Comparison of ENCODE assay signal across 14 mouse cellular contexts in genomic region chr5:123599319-123599718, GRCm38 (mm10). TPM values are rescaled to one million over a fixed set of nuclear protein-coding genes. Genes with fewer than 3 reads are reported as not detected.
DNase-seq lines count a peak whose midpoint lies in the region; ATAC-seq lines count a peak whose summit lies in the region.
"Had no signal": no experiment of that assay in that cellular context is flagged by ENCODE, and none has a peak within 500 bp of the region (broad histone marks: within the 10 kb centered on the region; RNA-seq: fewer than 3 reads in every experiment).

No protein-coding gene starts in this region.

- H3K4me2 ChIP-seq in kidney, embryonic 16.5 days (replicated peaks; ENCODE audit: low read depth, low read length) = 0 out of 2 replicates have a peak overlapping the region, but pooled peaks have one; percentile 25
- H3K4me2 ChIP-seq in neural tube, embryonic 13.5 days = no peak overlapping the region
- H3K4me2 ChIP-seq: liver, embryonic 15.5 days had no signal

- no peaks in the 10 kb centered on the region for H3K9me3 ChIP-seq in kidney, embryonic 16.5 days (ENCODE audit: low read length)
- no peaks in the 10 kb centered on the region for H3K9me3 ChIP-seq in neural tube, embryonic 13.5 days
- H3K9me3 ChIP-seq: liver, embryonic 15.5 days; midbrain, embryonic 10.5 days had no signal

- H3K4me1 ChIP-seq in kidney, embryonic 16.5 days (ENCODE audit: insufficient read depth, low read length) = no peaks in the 10 kb centered on the region
- peaks cover 8% of the 10 kb centered on the region; the same call in 1 of the 2 replicates for H3K4me1 ChIP-seq in neural tube, embryonic 13.5 days (replicated peaks)

- 0 out of 2 replicates have a peak overlapping the region, but pooled peaks have one; percentile 25 for H3K9ac ChIP-seq in kidney, embryonic 16.5 days (replicated peaks; ENCODE audit: low read length)
- no peak overlapping the region for H3K9ac ChIP-seq in neural tube, embryonic 13.5 days
- H3K9ac ChIP-seq: forebrain, postnatal 0 days; liver, embryonic 15.5 days had no signal

- 54% methylated on average over 6 of the region's 6 CpGs for WGBS in kidney, embryonic 16.5 days
- WGBS in neural tube, embryonic 13.5 days = 37% methylated on average over 6 of the region's 6 CpGs

- peak overlapping the region; percentile 84 for H3K27ac ChIP-seq in kidney, embryonic 16.5 days (ENCODE audit: low read length)
- H3K27ac ChIP-seq in neural tube, embryonic 13.5 days (replicated peaks) = peak overlapping the region; percentile 62
- H3K27ac ChIP-seq: liver, embryonic 15.5 days; midbrain, embryonic 10.5 days had no signal

- no peak overlapping the region for H3K4me3 ChIP-seq in kidney, embryonic 16.5 days (ENCODE audit: low read length)
- H3K4me3 ChIP-seq in neural tube, embryonic 13.5 days = no peak overlapping the region
- H3K4me3 ChIP-seq: liver, embryonic 15.5 days; midbrain, embryonic 10.5 days had no signal

- ATAC-seq in kidney, embryonic 16.5 days (ENCODE audit: low FRiP score, low TSS enrichment) = 0 out of 2 replicates have a peak, but pooled peaks have one; percentile 59
- ATAC-seq in neural tube, embryonic 13.5 days (ENCODE audit: low read depth) = no peak
- ATAC-seq in megakaryocyte, adult 5-6 weeks (ENCODE audit: poor library complexity, severe bottlenecking) = no peak
- ATAC-seq: activated CD4-positive, CD25-positive, alpha-beta regulatory T cell, adult 4 months; forebrain, postnatal 0 days had no signal

- H3K36me3 ChIP-seq in kidney, embryonic 16.5 days (ENCODE audit: insufficient read depth, low read length) = 0 out of 2 replicates have a peak, but pooled peaks cover 6% of the 10 kb centered on the region
- peaks cover 74% of the 10 kb centered on the region for H3K36me3 ChIP-seq in neural tube, embryonic 13.5 days

- H3K27me3 ChIP-seq in kidney, embryonic 16.5 days (ENCODE audit: insufficient read depth, low read length) = no peaks in the 10 kb centered on the region
- no peaks in the 10 kb centered on the region for H3K27me3 ChIP-seq in neural tube, embryonic 13.5 days
- H3K27me3 ChIP-seq: liver, embryonic 15.5 days had no signal

- peak; percentile 87 for DNase-seq in heart, adult 11 months
- no peak for DNase-seq in heart, adult 9 months (ENCODE audit: low spot score in 2 of 2)
- DNase-seq in kidney, postnatal 36 days = no peak
- DNase-seq in neural tube, embryonic 10.5 days (ENCODE audit: extremely low spot score, low spot score) = no peak
- DNase-seq: B cell, adult 2 months; cerebellum, adult 11 months; forebrain, postnatal 0 days; gastrocnemius, postnatal 14 days had no signal

RNA-seq across cellular contexts. Expression of gene Vps33a, which starts 26.5 kb away (rescaled TPM):
- polyA plus RNA-seq in kidney, embryonic 16.5 days (2015; fragmentation: Nextera tagmentation; extraction: Ambion mirVana) = 30.2 and 33.1 TPM in 2 replicates
- polyA plus RNA-seq in neural tube, embryonic 13.5 days (2015; fragmentation: Nextera tagmentation; extraction: Ambion mirVana) = 43.0 and 45.4 TPM in 2 replicates
- 22.7 and 23.3 TPM in 2 replicates for total RNA-seq in megakaryocyte, adult 5-6 weeks (2015)
- total RNA-seq in megakaryocyte, adult 5-6 weeks (2017) = 29.5 and 35.5 TPM in 2 replicates
